Mouse (Mus musculus): ENCODE data around the gene Zfp574. TPM values are rescaled to one million over a fixed set of nuclear protein-coding genes. Genes with fewer than 3 reads are reported as not detected.
"Not testable (repeated sequence)": the region's sequence is repeated elsewhere in the genome, so short reads cannot be mapped to it uniquely, and the experiment has no call there.

Gene Zfp574
- polyA plus RNA-seq, 1 experiment from 2014 or later, result 18.9 TPM

DNA sequence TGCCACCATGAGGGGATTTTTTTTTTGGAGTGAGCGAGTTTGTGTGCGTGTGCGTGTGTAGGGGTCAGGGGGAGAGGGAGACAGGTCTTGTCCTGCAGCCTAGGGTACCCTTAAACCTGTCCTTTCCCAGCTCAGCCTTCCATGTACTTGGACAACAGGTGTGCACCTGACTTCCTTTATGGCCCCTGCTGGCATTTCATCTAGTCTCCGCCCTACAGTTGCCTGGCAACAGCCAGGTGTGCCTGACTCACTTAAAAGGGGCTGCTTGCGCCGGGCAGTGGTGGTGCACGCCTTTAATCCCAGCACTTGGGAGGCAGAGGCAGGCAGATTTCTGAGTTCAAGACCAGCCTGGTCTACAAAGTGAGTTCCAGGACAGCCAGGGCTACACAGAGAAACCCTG, 27.8 kb upstream of the Zfp574 start:
- WGBS, result 98% methylated on average over 7 of the region's 7 CpGs
- H3K9me3 ChIP-seq (replicated peaks; ENCODE audit: control insufficient read depth, low read length); H3K27ac ChIP-seq (ENCODE audit: low read depth, low read length); DNase-seq (ENCODE audit: low spot score); H3K4me3 ChIP-seq (ENCODE audit: low read depth, low read length); ATAC-seq; H3K4me2 ChIP-seq (ENCODE audit: low read length); H3K4me1 ChIP-seq (ENCODE audit: control insufficient read depth, insufficient read depth, low read length); H3K9ac ChIP-seq (ENCODE audit: low read length); H3K27me3 ChIP-seq (replicated peaks; ENCODE audit: control insufficient read depth, insufficient read depth, low read length): not testable (repeated sequence)
- H3K36me3 ChIP-seq (ENCODE audit: control insufficient read depth, insufficient read depth, low read length), result peaks cover 95% of the 10 kb centered on the region

DNA sequence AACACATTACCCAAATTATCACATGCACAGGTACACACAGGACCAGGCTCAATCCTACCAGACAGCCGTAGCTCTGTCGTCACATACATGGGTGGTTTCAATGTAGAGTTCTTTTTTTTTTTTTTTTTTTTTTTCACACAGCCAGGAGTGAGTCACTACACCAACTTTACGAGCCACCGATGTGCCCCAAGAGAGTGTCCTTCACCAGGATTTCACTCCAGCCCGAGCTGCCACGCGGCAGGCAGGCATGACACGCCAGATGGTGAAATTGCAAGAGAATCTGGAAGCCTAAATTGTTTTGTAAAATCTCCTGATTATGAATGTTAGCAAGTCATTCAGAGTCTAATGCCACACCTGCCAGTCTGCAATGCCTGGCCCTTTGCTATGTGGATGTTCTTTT, 25.0 kb upstream of the Zfp574 start:
- WGBS, result 79% methylated on average over 8 of the region's 8 CpGs
- Histone ChIP-seq H3K4me2 (ENCODE audit: low read length) (no peak overlapping the region), H3K27me3 (replicated peaks; ENCODE audit: control insufficient read depth, insufficient read depth, low read length) (no peaks in the 10 kb centered on the region), H3K9me3 (replicated peaks; ENCODE audit: control insufficient read depth, low read length) (no peaks in the 10 kb centered on the region), H3K27ac (ENCODE audit: low read depth, low read length) (no peak overlapping the region), H3K9ac (ENCODE audit: low read length) (no peak overlapping the region), H3K4me1 (ENCODE audit: control insufficient read depth, insufficient read depth, low read length) (no peaks in the 10 kb centered on the region), H3K4me3 (ENCODE audit: low read depth, low read length) (no peak overlapping the region), H3K36me3 (ENCODE audit: control insufficient read depth, insufficient read depth, low read length) (peaks cover 93% of the 10 kb centered on the region)
- ATAC-seq, result no peak
- DNase-seq (ENCODE audit: low spot score), result peak; percentile 28

- Histone ChIP-seq H3K27ac (ENCODE audit: low read depth, low read length) (no peak overlapping the region), H3K4me1 (ENCODE audit: control insufficient read depth, insufficient read depth, low read length) (no peaks in the 10 kb centered on the region), H3K9me3 (replicated peaks; ENCODE audit: control insufficient read depth, low read length) (no peaks in the 10 kb centered on the region), H3K36me3 (ENCODE audit: control insufficient read depth, insufficient read depth, low read length) (peaks cover 92% of the 10 kb centered on the region), H3K27me3 (replicated peaks; ENCODE audit: control insufficient read depth, insufficient read depth, low read length) (no peaks in the 10 kb centered on the region), H3K9ac (ENCODE audit: low read length) (no peak overlapping the region), H3K4me3 (ENCODE audit: low read depth, low read length) (no peak overlapping the region), H3K4me2 (ENCODE audit: low read length) (no peak overlapping the region)
- WGBS, result 83% methylated on average over 16 of the region's 16 CpGs
- ATAC-seq, result no peak
- no peak for DNase-seq (ENCODE audit: low spot score)
These were observed 23.0 kb upstream of the Zfp574 start for GRCm38 (mm10) chr7:25049295-25049930.

DNA sequence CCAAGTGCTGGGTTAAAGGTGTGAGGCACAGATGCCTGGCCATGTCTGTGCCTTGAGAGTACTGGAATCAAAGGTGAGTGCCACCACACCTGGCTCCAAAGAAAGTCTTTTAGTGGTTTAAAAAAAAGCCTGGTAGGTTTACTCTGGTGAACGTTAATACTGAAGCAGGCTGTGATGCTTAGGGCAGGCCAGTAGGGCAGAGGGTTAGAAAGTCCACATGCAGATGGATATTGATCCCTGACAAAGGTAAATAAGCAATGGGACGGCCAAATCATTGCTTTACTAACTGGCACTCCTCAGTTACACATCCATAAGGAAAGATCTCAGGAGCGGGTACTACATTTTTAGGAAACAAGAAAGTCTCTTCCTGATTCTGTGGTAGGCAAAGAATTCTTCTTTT, 19.8 kb upstream of the Zfp574 start:
- peaks cover 96% of the 10 kb centered on the region for H3K36me3 ChIP-seq (ENCODE audit: control insufficient read depth, insufficient read depth, low read length)
- no peak overlapping the region for H3K4me3 ChIP-seq (ENCODE audit: low read depth, low read length)
- WGBS, result 96% methylated on average over 3 of the region's 3 CpGs
- no peak overlapping the region for H3K27ac ChIP-seq (ENCODE audit: low read depth, low read length)
- no peaks in the 10 kb centered on the region for H3K4me1 ChIP-seq (ENCODE audit: control insufficient read depth, insufficient read depth, low read length)
- H3K9me3 ChIP-seq (replicated peaks; ENCODE audit: control insufficient read depth, low read length), result no peaks in the 10 kb centered on the region
- no peak overlapping the region for H3K4me2 ChIP-seq (ENCODE audit: low read length)
- DNase-seq (ENCODE audit: low spot score) (no peak), ATAC-seq (no peak)
- H3K27me3 ChIP-seq (replicated peaks; ENCODE audit: control insufficient read depth, insufficient read depth, low read length), result no peaks in the 10 kb centered on the region
- H3K9ac ChIP-seq (ENCODE audit: low read length), result no peak overlapping the region

GRCm38 (mm10) chr7:25056951-25057350, 15.4 kb upstream of the Zfp574 start:
- Histone ChIP-seq H3K27ac (ENCODE audit: low read depth, low read length) (no peak overlapping the region), H3K4me1 (ENCODE audit: control insufficient read depth, insufficient read depth, low read length) (no peaks in the 10 kb centered on the region), H3K4me2 (ENCODE audit: low read length) (no peak overlapping the region), H3K9ac (ENCODE audit: low read length) (no peak overlapping the region), H3K4me3 (ENCODE audit: low read depth, low read length) (no peak overlapping the region), H3K9me3 (replicated peaks; ENCODE audit: control insufficient read depth, low read length) (no peaks in the 10 kb centered on the region), H3K27me3 (replicated peaks; ENCODE audit: control insufficient read depth, insufficient read depth, low read length) (no peaks in the 10 kb centered on the region), H3K36me3 (ENCODE audit: control insufficient read depth, insufficient read depth, low read length) (peaks cover 98% of the 10 kb centered on the region)
- peak; percentile 19 for DNase-seq (ENCODE audit: low spot score)
- ATAC-seq, result no peak
- WGBS, result 78% methylated on average over 4 of the region's 4 CpGs

DNA sequence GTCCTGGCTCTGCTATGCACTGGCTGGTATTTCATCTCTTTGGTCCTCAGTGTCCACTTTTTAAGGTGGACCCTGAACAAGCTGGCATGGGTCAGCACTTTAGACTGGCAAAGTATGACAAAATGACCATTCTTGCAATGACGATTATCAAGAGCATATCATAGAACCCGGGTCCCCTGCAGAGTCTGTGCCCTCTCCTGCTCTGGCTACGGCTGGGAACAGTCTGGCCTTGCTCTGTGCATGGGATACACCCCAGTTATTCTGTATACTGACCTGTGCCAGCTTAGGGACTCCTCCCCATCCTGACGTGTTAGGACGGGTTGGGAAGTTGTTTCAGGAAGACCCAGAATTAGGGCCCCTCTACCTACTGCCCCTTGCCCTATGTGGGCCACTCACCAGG, 14.5 kb upstream of the Zfp574 start:
- Histone ChIP-seq H3K27ac (ENCODE audit: low read depth, low read length) (no peak overlapping the region), H3K9me3 (replicated peaks; ENCODE audit: control insufficient read depth, low read length) (no peaks in the 10 kb centered on the region), H3K36me3 (ENCODE audit: control insufficient read depth, insufficient read depth, low read length) (peaks cover 97% of the 10 kb centered on the region), H3K4me1 (ENCODE audit: control insufficient read depth, insufficient read depth, low read length) (no peaks in the 10 kb centered on the region), H3K27me3 (replicated peaks; ENCODE audit: control insufficient read depth, insufficient read depth, low read length) (no peaks in the 10 kb centered on the region), H3K4me3 (ENCODE audit: low read depth, low read length) (no peak overlapping the region), H3K4me2 (ENCODE audit: low read length) (no peak overlapping the region), H3K9ac (ENCODE audit: low read length) (no peak overlapping the region)
- DNase-seq (ENCODE audit: low spot score) (no peak), ATAC-seq (no peak)
- 90% methylated on average over 5 of the region's 5 CpGs for WGBS

DNA sequence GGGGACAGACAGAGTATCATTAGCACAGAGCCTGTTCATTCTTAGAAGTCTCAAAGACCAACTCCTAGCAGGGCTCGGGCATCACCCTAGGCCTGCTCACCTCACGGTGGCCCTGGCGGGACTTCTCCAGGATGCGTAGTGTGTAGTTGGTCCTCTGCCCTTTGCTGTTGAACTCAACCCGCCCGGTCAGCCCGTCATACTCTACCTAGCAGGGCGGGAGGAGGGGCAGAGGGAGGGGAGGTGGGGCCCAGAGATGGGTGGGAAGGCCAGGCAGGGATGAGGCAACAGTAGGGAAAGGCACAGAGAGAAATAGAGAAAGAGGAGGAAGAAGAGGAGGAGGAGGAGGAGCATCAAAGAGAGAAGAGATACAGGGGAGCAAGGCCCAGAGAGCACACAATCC, 14.0 kb upstream of the Zfp574 start:
- DNase-seq (ENCODE audit: low spot score) (no peak), ATAC-seq (no peak)
- H3K4me1 ChIP-seq (ENCODE audit: control insufficient read depth, insufficient read depth, low read length), result no peaks in the 10 kb centered on the region
- no peak overlapping the region for H3K4me2 ChIP-seq (ENCODE audit: low read length)
- no peak overlapping the region for H3K9ac ChIP-seq (ENCODE audit: low read length)
- H3K4me3 ChIP-seq (ENCODE audit: low read depth, low read length), result no peak overlapping the region
- H3K27me3 ChIP-seq (replicated peaks; ENCODE audit: control insufficient read depth, insufficient read depth, low read length), result no peaks in the 10 kb centered on the region
- no peak overlapping the region for H3K27ac ChIP-seq (ENCODE audit: low read depth, low read length)
- H3K9me3 ChIP-seq (replicated peaks; ENCODE audit: control insufficient read depth, low read length), result no peaks in the 10 kb centered on the region
- peaks cover 97% of the 10 kb centered on the region for H3K36me3 ChIP-seq (ENCODE audit: control insufficient read depth, insufficient read depth, low read length)
- 91% methylated on average over 8 of the region's 8 CpGs for WGBS

DNA sequence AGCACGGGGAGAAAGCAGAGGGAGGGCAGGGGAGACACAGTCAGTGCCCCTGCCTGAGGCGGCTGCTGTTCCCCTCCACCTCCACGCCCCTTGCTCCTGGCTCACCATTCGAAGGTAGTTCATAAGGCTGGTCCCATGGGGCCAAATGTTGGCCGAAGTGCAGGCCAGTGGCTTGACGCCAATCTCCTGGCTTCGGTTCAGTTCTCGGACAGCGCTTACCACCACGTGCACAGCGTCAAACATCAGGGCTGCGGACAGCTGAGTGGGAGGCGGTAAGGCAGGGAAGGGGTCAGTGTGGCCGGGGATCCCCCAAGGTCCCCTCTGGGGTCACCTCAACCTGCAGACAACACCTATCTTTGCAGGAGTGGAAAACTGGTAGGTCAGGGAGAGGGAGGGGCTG, 13.5 kb upstream of the Zfp574 start:
- H3K9me3 ChIP-seq (replicated peaks; ENCODE audit: control insufficient read depth, low read length), result no peaks in the 10 kb centered on the region
- H3K4me2 ChIP-seq (ENCODE audit: low read length), result no peak overlapping the region
- no peak overlapping the region for H3K4me3 ChIP-seq (ENCODE audit: low read depth, low read length)
- no peaks in the 10 kb centered on the region for H3K27me3 ChIP-seq (replicated peaks; ENCODE audit: control insufficient read depth, insufficient read depth, low read length)
- H3K36me3 ChIP-seq (ENCODE audit: control insufficient read depth, insufficient read depth, low read length), result peaks cover 97% of the 10 kb centered on the region
- no peak for ATAC-seq
- H3K27ac ChIP-seq (ENCODE audit: low read depth, low read length), result no peak overlapping the region
- 96% methylated on average over 14 of the region's 14 CpGs for WGBS
- H3K4me1 ChIP-seq (ENCODE audit: control insufficient read depth, insufficient read depth, low read length), result no peaks in the 10 kb centered on the region
- DNase-seq (ENCODE audit: low spot score), result no peak
- H3K9ac ChIP-seq (ENCODE audit: low read length), result no peak overlapping the region

GRCm38 (mm10) chr7:25063346-25063745, 9.0 kb upstream of the Zfp574 start:
- Histone ChIP-seq H3K4me3 (ENCODE audit: low read depth, low read length) (no peak overlapping the region), H3K9ac (ENCODE audit: low read length) (no peak overlapping the region), H3K4me2 (ENCODE audit: low read length) (no peak overlapping the region), H3K27me3 (replicated peaks; ENCODE audit: control insufficient read depth, insufficient read depth, low read length) (no peaks in the 10 kb centered on the region), H3K36me3 (ENCODE audit: control insufficient read depth, insufficient read depth, low read length) (peaks cover 96% of the 10 kb centered on the region), H3K4me1 (ENCODE audit: control insufficient read depth, insufficient read depth, low read length) (no peaks in the 10 kb centered on the region; the same call in 1 of the 2 replicates), H3K9me3 (replicated peaks; ENCODE audit: control insufficient read depth, low read length) (no peaks in the 10 kb centered on the region), H3K27ac (ENCODE audit: low read depth, low read length) (no peak overlapping the region)
- DNase-seq (ENCODE audit: low spot score) (no peak), ATAC-seq (no peak)
- WGBS, result 97% methylated on average over 6 of the region's 6 CpGs
